Mouse (Mus musculus): Measurements from ENCODE around the gene Erbin.

DNA sequence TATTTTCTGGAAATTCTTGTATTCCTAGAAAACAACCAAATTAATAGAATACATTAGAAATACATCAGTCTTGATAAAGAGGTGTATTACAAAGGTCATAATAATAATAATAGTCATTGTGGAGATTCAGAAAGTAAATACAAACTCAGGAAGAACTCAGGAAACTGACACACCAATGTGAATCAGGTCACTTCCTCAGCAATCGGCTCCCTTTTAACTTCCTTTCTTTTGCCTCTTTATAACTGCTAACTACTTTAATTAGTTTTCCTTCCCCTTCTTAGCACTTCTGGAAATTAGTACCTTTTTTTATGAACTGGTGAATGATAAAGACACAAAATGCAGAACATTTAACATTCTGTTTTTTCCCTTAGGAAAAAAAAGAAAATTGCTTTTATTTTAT lies 51.4 kb downstream of the Erbin start:
- TF ChIP-seq POLR2A (IDR thresholded peaks at IDR 0.05; ENCODE audit: extremely low read depth, insufficient read depth, low read length) (no peak), CTCF (IDR thresholded peaks at IDR 0.05; ENCODE audit: low read depth, low read length) (no peak)

Data from liver, adult 2 months (tissue).